Mouse (Mus musculus) lung, adult 2 months (tissue): ENCODE measurements around the gene Tcf3. TPM values are rescaled to one million over a fixed set of nuclear protein-coding genes. Genes with fewer than 3 reads are reported as not detected.

Experiments used
- DNase-seq: peaks from one replicate; pipeline ENCODE4 v3.0.0; 2022
- H3K4me1 ChIP-seq: fragments of 200-500 bp; 2 replicates; pipeline ENCODE4 v1.6.1; 2011; ENCODE audit warnings: low read length; ENCODE audit not compliant: control insufficient read depth, insufficient read depth
- H3K4me3 ChIP-seq: fragments of 200-500 bp; replicated peaks from 2 replicates; pipeline ENCODE3; 2011; ENCODE audit warnings: low read depth, mild to moderate bottlenecking, control low read depth, low read length; ENCODE audit errors: extremely low read depth
- CTCF ChIP-seq: fragments of 200-500 bp; IDR thresholded peaks from 2 replicates; pipeline ENCODE4 v1.5.1; 2011; ENCODE audit warnings: mild to moderate bottlenecking, low read length, control low read depth; ENCODE audit not compliant: insufficient read depth
- POLR2A ChIP-seq: fragments of 200-500 bp; IDR thresholded peaks from 2 replicates; pipeline ENCODE4 v1.6.1; 2011; ENCODE audit warnings: low read depth, mild to moderate bottlenecking, control low read depth, low read length, borderline replicate concordance; ENCODE audit errors: extremely low read depth
- WGBS: fragments of 180-500 bp; shearing (Covaris S2); methylation state at CpG from one replicate; pipeline ENCODE4 v1.1.7; 2018; 5-methylcytosine and 5-hydroxymethylcytosine counted together
- polyA plus RNA-seq: library from polyadenylated mRNA; depleted of rRNA; stranded (reverse); fragments of >200 nt; gene quantifications from 2 replicates; pipeline ENCODE4 v1.2.3, GENCODE M21; 2012; rRNA removed

The Tcf3 gene
- polyA plus RNA-seq: 94.7 and 98.6 TPM in 2 replicates

DNA sequence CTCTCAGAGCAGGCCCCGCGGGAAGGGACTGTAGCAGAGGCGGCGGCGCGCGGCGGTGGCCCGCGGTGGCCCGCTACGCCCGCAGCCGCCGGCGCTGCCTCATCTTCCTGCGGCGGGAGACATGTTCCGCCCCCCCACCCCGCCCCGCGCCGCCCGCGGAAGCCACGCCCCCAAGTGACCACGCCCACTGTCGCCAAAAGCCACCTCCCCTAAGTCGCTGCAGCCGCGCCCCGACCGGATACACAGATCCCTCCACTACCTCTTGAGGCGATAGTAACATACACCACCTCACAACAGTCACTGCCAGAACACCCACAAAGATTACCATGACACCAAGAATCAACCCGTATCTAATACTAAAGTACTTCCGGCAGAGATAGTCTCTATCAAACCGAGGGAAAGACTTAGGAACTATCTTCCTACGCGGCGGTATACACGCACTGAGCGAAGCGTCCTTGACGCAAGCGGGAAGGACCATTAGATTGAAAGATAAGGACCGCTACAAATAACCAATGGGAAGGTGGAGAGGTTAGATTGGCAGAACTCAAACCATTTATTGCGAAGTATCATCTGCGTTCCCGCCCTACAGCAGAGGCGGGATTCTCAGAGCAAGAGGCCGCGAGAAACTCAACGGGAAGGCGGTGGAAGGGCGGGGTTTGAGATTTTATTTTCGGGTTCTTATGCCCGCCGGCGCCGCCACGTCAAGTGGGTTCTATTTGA is at the start of gene Tcf3:
TSS of gene Tcf3 (minus strand) at position 135 of the 720 bp plus-strand sequence.
- WGBS: under 1% methylated on average over 49 of the region's 61 CpGs
- Histone ChIP-seq H3K4me3 (peak within 1 kb of the TSS; percentile 92), H3K4me1 (0 out of 2 replicates have a peak, but pooled peaks cover 5% of the 10 kb centered on the region)
- DNase-seq: peak; percentile 92
- TF ChIP-seq CTCF: no peak
- TF ChIP-seq POLR2A: peak; percentile 27; the same call in 1 of the 2 replicates

- DNase-seq: no peak
- TF ChIP-seq CTCF (no peak), POLR2A (no peak)
- 19% methylated on average over 5 of the region's 5 CpGs for WGBS
- Histone ChIP-seq H3K4me3 (no peak overlapping the region), H3K4me1 (no peaks in the 10 kb centered on the region)
Observed at GRCm38 (mm10) chr10:80481002-80481401, 47.6 kb upstream of the Tcf3 start.

- 69% methylated on average over 5 of the region's 5 CpGs for WGBS
- no peak for TF ChIP-seq CTCF
- no peak for TF ChIP-seq POLR2A
- no peak for DNase-seq
- H3K4me1 ChIP-seq: no peaks in the 10 kb centered on the region
- H3K4me3 ChIP-seq: no peak overlapping the region
Observed at GRCm38 (mm10) chr10:80478531-80478930, 45.1 kb upstream of the Tcf3 start.

GRCm38 (mm10) chr10:80475290-80475959 is 42.0 kb upstream of the Tcf3 start:
- 2% methylated on average over 57 of the region's 58 CpGs for WGBS
- H3K4me3 ChIP-seq: peak overlapping the region; percentile 72
- TF ChIP-seq CTCF (no peak), POLR2A (no peak)
- no peaks in the 10 kb centered on the region for H3K4me1 ChIP-seq
- peak; percentile 79 for DNase-seq

- TF ChIP-seq CTCF (no peak), POLR2A (no peak)
- no peak for DNase-seq
- no peak overlapping the region for H3K4me3 ChIP-seq
- H3K4me1 ChIP-seq: no peaks in the 10 kb centered on the region
- WGBS: 68% methylated on average over 5 of the region's 5 CpGs
Observed at GRCm38 (mm10) chr10:80465066-80465465, 31.6 kb upstream of the Tcf3 start.

GRCm38 (mm10) chr10:80464381-80465035 is 31.1 kb upstream of the Tcf3 start:
- H3K4me1 ChIP-seq: no peaks in the 10 kb centered on the region
- no peak overlapping the region for H3K4me3 ChIP-seq
- no peak for DNase-seq
- WGBS: 13% methylated on average over 19 of the region's 19 CpGs
- TF ChIP-seq CTCF (no peak), POLR2A (no peak)

GRCm38 (mm10) chr10:80461346-80461745 is 27.9 kb upstream of the Tcf3 start:
- Histone ChIP-seq H3K4me1 (no peaks in the 10 kb centered on the region), H3K4me3 (no peak overlapping the region)
- no peak for TF ChIP-seq POLR2A
- TF ChIP-seq CTCF: no peak
- DNase-seq: no peak
- WGBS: 50% methylated on average over 7 of the region's 7 CpGs

GRCm38 (mm10) chr10:80460324-80460723 is 26.9 kb upstream of the Tcf3 start:
- no peak for TF ChIP-seq CTCF
- TF ChIP-seq POLR2A: no peak
- Histone ChIP-seq H3K4me3 (no peak overlapping the region), H3K4me1 (no peaks in the 10 kb centered on the region)
- 56% methylated on average over 4 of the region's 4 CpGs for WGBS
- no peak for DNase-seq

DNA sequence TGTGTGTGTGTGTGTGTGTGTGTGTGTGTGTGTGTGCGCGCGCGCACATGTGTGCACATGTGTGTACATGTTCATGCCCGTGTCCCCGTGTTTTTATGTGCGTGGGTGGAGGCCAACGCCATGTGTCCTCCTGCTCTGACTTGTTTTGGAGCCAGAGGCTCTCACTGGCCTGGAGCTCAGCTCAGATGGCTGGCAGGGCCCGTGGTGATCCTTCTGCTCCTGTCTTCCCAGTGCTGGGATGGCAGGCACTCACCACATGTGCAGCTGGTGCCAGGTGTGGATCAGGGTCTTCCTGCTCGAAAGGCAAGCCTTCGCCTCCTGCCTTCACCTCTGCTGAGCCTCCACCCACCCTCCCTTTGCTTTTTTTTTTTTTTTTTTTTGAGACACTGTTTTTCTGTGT is 26.2 kb upstream of the Tcf3 start:
- no peak for DNase-seq
- H3K4me1 ChIP-seq: no peaks in the 10 kb centered on the region
- no peak overlapping the region for H3K4me3 ChIP-seq
- TF ChIP-seq CTCF: no peak
- no peak for TF ChIP-seq POLR2A
- 90% methylated on average over 11 of the region's 11 CpGs for WGBS
